Mouse (Mus musculus) cerebellum, postnatal 25 days (tissue): ENCODE data around the gene Pnliprp2.

Experiments
- DNase-seq, 2 experiments: peaks; one replicate each; pipeline ENCODE4 v3.0.0; 2021; ENCODE audit warnings: mixed read lengths in 2 of 2

Gene Pnliprp2

GRCm38 (mm10) chr19:58805191-58805779, 45.8 kb downstream of the Pnliprp2 start:
- no peak for DNase-seq

GRCm38 (mm10) chr19:58806364-58806763, 46.8 kb downstream of the Pnliprp2 start:
- peak; percentile 76 to 85 for DNase-seq

GRCm38 (mm10) chr19:58808864-58809263, 49.3 kb downstream of the Pnliprp2 start:
- no peak for DNase-seq

- DNase-seq: no peak
Observed at GRCm38 (mm10) chr19:58810536-58810935, 51.0 kb downstream of the Pnliprp2 start.

GRCm38 (mm10) chr19:58815179-58815922, 55.8 kb downstream of the Pnliprp2 start:
- no peak for DNase-seq

- DNase-seq: no peak
Observed at GRCm38 (mm10) chr19:58816453-58817041, 57.0 kb downstream of the Pnliprp2 start.

DNA sequence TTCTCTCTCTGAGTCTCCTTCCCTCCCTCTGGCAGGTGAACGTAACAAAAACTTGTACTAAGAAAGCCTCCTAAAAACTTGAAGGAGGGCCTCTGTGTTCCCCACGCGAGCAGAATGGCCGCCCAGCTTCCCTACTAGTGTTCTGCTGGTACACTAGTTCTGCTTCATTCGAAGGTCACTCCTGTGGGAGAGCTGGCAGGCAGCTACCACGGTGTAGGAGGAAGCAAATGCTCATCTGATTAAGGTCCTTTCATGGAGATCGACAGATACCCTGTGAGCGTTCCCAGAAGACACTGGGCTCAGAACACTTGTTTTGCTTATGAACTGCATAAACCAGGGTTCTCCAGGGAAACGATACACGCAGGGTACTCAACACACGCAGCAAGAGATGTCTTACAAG, 57.9 kb downstream of the Pnliprp2 start:
- no peak for DNase-seq

GRCm38 (mm10) chr19:58818571-58819415, 59.3 kb downstream of the Pnliprp2 start:
- DNase-seq: no peak

- DNase-seq: peak; percentile 95 to 98
Observed at GRCm38 (mm10) chr19:58822454-58823200, 63.1 kb downstream of the Pnliprp2 start.

DNA sequence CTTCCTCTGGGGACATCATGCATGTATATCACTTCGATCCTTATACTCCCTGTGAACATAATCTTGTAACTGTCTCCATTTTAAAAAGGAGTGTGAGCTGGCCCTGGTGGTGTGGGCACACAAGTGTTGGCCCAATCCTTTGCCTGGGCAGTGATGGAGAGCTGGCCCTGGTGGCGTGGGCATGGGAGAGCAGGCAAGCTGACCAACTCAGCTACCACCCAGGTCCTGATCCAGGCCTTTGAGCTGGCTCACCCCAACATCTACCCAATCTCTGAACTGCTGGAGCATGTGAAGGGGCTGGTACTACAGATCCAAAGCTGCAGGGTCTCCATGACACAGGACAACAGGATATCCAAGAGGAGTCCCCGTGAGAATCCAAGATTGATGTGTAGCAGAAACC, 63.8 kb downstream of the Pnliprp2 start:
- DNase-seq: peak; percentile 33 to 34

- DNase-seq: no peak
Observed at GRCm38 (mm10) chr19:58824316-58824715, 64.8 kb downstream of the Pnliprp2 start.
